Mouse (Mus musculus): ENCODE measurements around the gene Gm9857.

Gene Gm9857

GRCm38 (mm10) chr3:108940001-108940633 lies at the start of gene Gm9857:
Gm9857 (minus strand) TSS chr3:108940445.
- DNase-seq = no peak

- DNase-seq = no peak
Observed at GRCm38 (mm10) chr3:108987009-108987659, 46.9 kb upstream of the Gm9857 start.

GRCm38 (mm10) chr3:108986534-108986933 lies 46.3 kb upstream of the Gm9857 start:
- DNase-seq = no peak

GRCm38 (mm10) chr3:108983989-108984388 lies 43.7 kb upstream of the Gm9857 start:
- DNase-seq = no peak

GRCm38 (mm10) chr3:108981946-108982345 lies 41.7 kb upstream of the Gm9857 start:
- no peak for DNase-seq

- DNase-seq = peak in 1 of 2 experiments; percentile 14
Observed at GRCm38 (mm10) chr3:108977340-108978030, 37.2 kb upstream of the Gm9857 start.

GRCm38 (mm10) chr3:108974920-108975485 lies 34.8 kb upstream of the Gm9857 start:
- DNase-seq = no peak

- no peak for DNase-seq
Observed at GRCm38 (mm10) chr3:108973980-108974660, 33.9 kb upstream of the Gm9857 start.

GRCm38 (mm10) chr3:108966051-108966450 lies 25.8 kb upstream of the Gm9857 start:
- no peak for DNase-seq

- no peak for DNase-seq
Observed at GRCm38 (mm10) chr3:108964361-108965044, 24.3 kb upstream of the Gm9857 start.

- no peak for DNase-seq
Observed at GRCm38 (mm10) chr3:108963776-108964175, 23.5 kb upstream of the Gm9857 start.

GRCm38 (mm10) chr3:108963278-108963677 lies 23.0 kb upstream of the Gm9857 start:
- no peak for DNase-seq

GRCm38 (mm10) chr3:108961655-108962054 lies 21.4 kb upstream of the Gm9857 start:
- no peak for DNase-seq

- DNase-seq = no peak
Observed at GRCm38 (mm10) chr3:108961226-108961625, 21.0 kb upstream of the Gm9857 start.

GRCm38 (mm10) chr3:108959680-108960295 lies 19.5 kb upstream of the Gm9857 start:
- no peak for DNase-seq

- DNase-seq = no peak
Observed at GRCm38 (mm10) chr3:108957976-108958375, 17.7 kb upstream of the Gm9857 start.

GRCm38 (mm10) chr3:108940996-108941395 lies 751 bp upstream of the Gm9857 start:
- DNase-seq = no peak

- no peak for DNase-seq
Observed at GRCm38 (mm10) chr3:108939573-108939972, 672 bp downstream of the Gm9857 start, which contains the start of gene Henmt1. Henmt1 (plus strand) TSS chr3:108939873.

GRCm38 (mm10) chr3:108938691-108939090 lies 1.6 kb downstream of the Gm9857 start:
- DNase-seq = no peak

GRCm38 (mm10) chr3:108933557-108933956 lies 6.7 kb downstream of the Gm9857 start:
- DNase-seq = no peak

GRCm38 (mm10) chr3:108926308-108926707 lies 13.9 kb downstream of the Gm9857 start:
- DNase-seq = no peak

GRCm38 (mm10) chr3:108925677-108926076 lies 14.6 kb downstream of the Gm9857 start:
- no peak for DNase-seq
